Mouse (Mus musculus) liver, embryonic 12.5 days (tissue): Measurements from ENCODE around the gene Dlgap4. TPM values are rescaled to one million over a fixed set of nuclear protein-coding genes. Genes with fewer than 3 reads are reported as not detected.
A peak's percentile ranks its signal among the peaks of the same experiment; 100 is the strongest.

Experiments
- ATAC-seq: fragments of 200-750 bp; cut with Nextera tagmentation; 2 replicates; pipeline ENCODE4 v1.8.0; 2017; ENCODE audit warnings: moderate number of reproducible peaks, mild to moderate bottlenecking, moderate library complexity
- H3K27ac ChIP-seq: fragments of 300-500 bp; sonication (generic); 2 replicates; pipeline ENCODE4 v1.5.1; 2016; ENCODE audit warnings: mild to moderate bottlenecking
- H3K27me3 ChIP-seq: fragments of 300-500 bp; sonication (generic); replicated peaks from 2 replicates; pipeline ENCODE4 v1.6.1; 2016; ENCODE audit warnings: mild to moderate bottlenecking, moderate library complexity
- H3K36me3 ChIP-seq: fragments of 300-500 bp; sonication (generic); 2 replicates; pipeline ENCODE4 v1.6.1; 2016; ENCODE audit warnings: mild to moderate bottlenecking, moderate library complexity
- H3K4me1 ChIP-seq: fragments of 300-500 bp; sonication (generic); 2 replicates; pipeline ENCODE4 v1.6.1; 2016
- H3K4me2 ChIP-seq: fragments of 300-500 bp; sonication (generic); 2 replicates; pipeline ENCODE4 v1.6.1; 2016; ENCODE audit warnings: mild to moderate bottlenecking, moderate library complexity
- H3K4me3 ChIP-seq: fragments of 300-500 bp; sonication (generic); 2 replicates; pipeline ENCODE4 v1.5.1; 2016; ENCODE audit warnings: mild to moderate bottlenecking, moderate library complexity
- H3K9ac ChIP-seq: fragments of 300-500 bp; sonication (generic); 2 replicates; pipeline ENCODE4 v1.6.1; 2016; ENCODE audit warnings: mild to moderate bottlenecking, moderate library complexity
- H3K9me3 ChIP-seq: fragments of 300-500 bp; sonication (generic); replicated peaks from 2 replicates; pipeline ENCODE4 v1.6.1; 2016; ENCODE audit warnings: mild to moderate bottlenecking, moderate library complexity
- WGBS: fragments of 180-500 bp; shearing (Covaris S2); methylation state at CpG from one replicate; pipeline ENCODE4 v1.1.7; 2016; ENCODE audit not compliant: insufficient replicate concordance; 5-methylcytosine and 5-hydroxymethylcytosine counted together
- polyA plus RNA-seq: library from polyadenylated mRNA; unstranded; fragments of >200 nt; fragmentation: Nextera tagmentation; extraction: Ambion mirVana; gene quantifications from 2 replicates; pipeline ENCODE4 v1.2.1, GENCODE M21; 2016

Dlgap4 gene
- polyA plus RNA-seq, 1 experiment from 2014 or later = 28.7 TPM

GRCm38 (mm10) chr2:156774035-156774737 is 160.7 kb downstream of the Dlgap4 start:
- Histone ChIP-seq H3K36me3 (no peaks in the 10 kb centered on the region), H3K9ac (0 out of 2 replicates have a peak overlapping the region, but pooled peaks have one; percentile 35), H3K27me3 (peaks cover 40% of the 10 kb centered on the region), H3K27ac (no peak overlapping the region), H3K9me3 (no peaks in the 10 kb centered on the region), H3K4me1 (peaks cover 44% of the 10 kb centered on the region), H3K4me3 (0 out of 2 replicates have a peak overlapping the region, but pooled peaks have one; percentile 40), H3K4me2 (peak overlapping the region; percentile 62; the same call in 1 of the 2 replicates)
- 73% methylated on average over 13 of the region's 13 CpGs for WGBS
- no peak for ATAC-seq

- Histone ChIP-seq H3K27ac (peak within 1 kb of the TSS; percentile 57; the same call in 1 of the 2 replicates), H3K27me3 (peaks cover 40% of the 10 kb centered on the region), H3K9me3 (no peaks in the 10 kb centered on the region), H3K9ac (peak within 1 kb of the TSS; percentile 35; the same call in 1 of the 2 replicates), H3K4me1 (peaks cover 51% of the 10 kb centered on the region), H3K4me2 (peak within 1 kb of the TSS; percentile 62), H3K4me3 (peak within 1 kb of the TSS; percentile 40), H3K36me3 (no peaks in the 10 kb centered on the region)
- peak; percentile 59 for ATAC-seq
- WGBS = 16% methylated on average over 26 of the region's 28 CpGs
Measured at GRCm38 (mm10) chr2:156774738-156775454, 161.4 kb downstream of the Dlgap4 start, which contains the start of gene Myl9. Gene Myl9 (plus strand): TSS chr2:156775420.

- no peak for ATAC-seq
- H3K9ac ChIP-seq = peak overlapping the region; percentile 35; the same call in 1 of the 2 replicates
- H3K27ac ChIP-seq = no peak overlapping the region
- no peaks in the 10 kb centered on the region for H3K9me3 ChIP-seq
- peaks cover 59% of the 10 kb centered on the region for H3K4me1 ChIP-seq
- peak overlapping the region; percentile 40 for H3K4me3 ChIP-seq
- H3K36me3 ChIP-seq = no peaks in the 10 kb centered on the region
- H3K4me2 ChIP-seq = peak overlapping the region; percentile 62
- WGBS = 30% methylated on average over 17 of the region's 17 CpGs
- H3K27me3 ChIP-seq = peaks cover 40% of the 10 kb centered on the region
Measured at GRCm38 (mm10) chr2:156775455-156776435, 162.2 kb downstream of the Dlgap4 start.

GRCm38 (mm10) chr2:156776907-156777306 is 163.4 kb downstream of the Dlgap4 start:
- Histone ChIP-seq H3K9ac (no peak overlapping the region), H3K4me2 (peak overlapping the region; percentile 20; the same call in 1 of the 2 replicates), H3K36me3 (no peaks in the 10 kb centered on the region), H3K4me3 (no peak overlapping the region; the same call in none of the 2 replicates), H3K4me1 (peaks cover 71% of the 10 kb centered on the region), H3K27ac (no peak overlapping the region), H3K27me3 (peaks cover 40% of the 10 kb centered on the region), H3K9me3 (no peaks in the 10 kb centered on the region)
- WGBS = 72% methylated on average over 2 of the region's 2 CpGs
- ATAC-seq = no peak

GRCm38 (mm10) chr2:156777326-156778004 is 164.0 kb downstream of the Dlgap4 start:
- Histone ChIP-seq H3K27ac (no peak overlapping the region), H3K4me3 (no peak overlapping the region; the same call in 1 of the 2 replicates), H3K4me2 (peak overlapping the region; percentile 20; the same call in 1 of the 2 replicates), H3K9ac (no peak overlapping the region), H3K4me1 (peaks cover 77% of the 10 kb centered on the region), H3K27me3 (peaks cover 40% of the 10 kb centered on the region), H3K36me3 (no peaks in the 10 kb centered on the region), H3K9me3 (no peaks in the 10 kb centered on the region)
- ATAC-seq = no peak
- WGBS = 41% methylated on average over 7 of the region's 7 CpGs

- Histone ChIP-seq H3K36me3 (no peaks in the 10 kb centered on the region), H3K4me2 (no peak overlapping the region), H3K27ac (no peak overlapping the region), H3K4me1 (peaks cover 88% of the 10 kb centered on the region), H3K4me3 (no peak overlapping the region), H3K9me3 (no peaks in the 10 kb centered on the region), H3K27me3 (peaks cover 40% of the 10 kb centered on the region), H3K9ac (no peak overlapping the region)
- ATAC-seq = no peak
- WGBS = 60% methylated on average over 8 of the region's 8 CpGs
Measured at GRCm38 (mm10) chr2:156778571-156778970, 165.1 kb downstream of the Dlgap4 start.

GRCm38 (mm10) chr2:156779036-156779435 is 165.5 kb downstream of the Dlgap4 start:
- Histone ChIP-seq H3K4me2 (no peak overlapping the region), H3K27me3 (peaks cover 39% of the 10 kb centered on the region), H3K36me3 (no peaks in the 10 kb centered on the region), H3K4me1 (peaks cover 92% of the 10 kb centered on the region), H3K9ac (no peak overlapping the region), H3K9me3 (no peaks in the 10 kb centered on the region), H3K4me3 (no peak overlapping the region), H3K27ac (no peak overlapping the region)
- ATAC-seq = no peak
- WGBS = 62% methylated on average over 5 of the region's 5 CpGs

GRCm38 (mm10) chr2:156779488-156779887 is 166.0 kb downstream of the Dlgap4 start:
- no peaks in the 10 kb centered on the region for H3K36me3 ChIP-seq
- peaks cover 34% of the 10 kb centered on the region for H3K27me3 ChIP-seq
- H3K9ac ChIP-seq = no peak overlapping the region
- ATAC-seq = no peak
- no peak overlapping the region for H3K4me3 ChIP-seq
- WGBS = 36% methylated on average over 2 of the region's 2 CpGs
- H3K9me3 ChIP-seq = no peaks in the 10 kb centered on the region
- no peak overlapping the region for H3K27ac ChIP-seq
- H3K4me1 ChIP-seq = peaks cover 92% of the 10 kb centered on the region
- no peak overlapping the region for H3K4me2 ChIP-seq

- Histone ChIP-seq H3K27me3 (peaks cover 28% of the 10 kb centered on the region), H3K9ac (no peak overlapping the region), H3K4me3 (no peak overlapping the region), H3K27ac (no peak overlapping the region), H3K4me2 (peak overlapping the region; percentile 63), H3K9me3 (no peaks in the 10 kb centered on the region), H3K4me1 (peaks cover 93% of the 10 kb centered on the region), H3K36me3 (no peaks in the 10 kb centered on the region)
- 64% methylated on average over 9 of the region's 9 CpGs for WGBS
- ATAC-seq = no peak
Measured at GRCm38 (mm10) chr2:156780129-156780528, 166.6 kb downstream of the Dlgap4 start.

GRCm38 (mm10) chr2:156780752-156781151 is 167.2 kb downstream of the Dlgap4 start:
- Histone ChIP-seq H3K4me1 (peaks cover 87% of the 10 kb centered on the region), H3K9ac (peak overlapping the region; percentile 40), H3K9me3 (no peaks in the 10 kb centered on the region), H3K36me3 (no peaks in the 10 kb centered on the region), H3K27ac (peak overlapping the region; percentile 90), H3K4me2 (peak overlapping the region; percentile 63), H3K4me3 (peak overlapping the region; percentile 25), H3K27me3 (peaks cover 22% of the 10 kb centered on the region)
- ATAC-seq = peak; percentile 28
- WGBS = 14% methylated on average over 17 of the region's 17 CpGs

GRCm38 (mm10) chr2:156781281-156781680 is 167.8 kb downstream of the Dlgap4 start:
- peak overlapping the region; percentile 63 for H3K4me2 ChIP-seq
- ATAC-seq = peak; percentile 21; the same call in 1 of the 2 replicates
- H3K9ac ChIP-seq = peak overlapping the region; percentile 40
- peaks cover 17% of the 10 kb centered on the region; the same call in 1 of the 2 replicates for H3K27me3 ChIP-seq
- H3K4me1 ChIP-seq = peaks cover 83% of the 10 kb centered on the region
- no peaks in the 10 kb centered on the region for H3K36me3 ChIP-seq
- H3K9me3 ChIP-seq = peaks cover 4% of the 10 kb centered on the region; the same call in 1 of the 2 replicates
- H3K4me3 ChIP-seq = peak overlapping the region; percentile 25; the same call in 1 of the 2 replicates
- 43% methylated on average over 4 of the region's 4 CpGs for WGBS
- peak overlapping the region; percentile 90 for H3K27ac ChIP-seq
